Mouse (Mus musculus) spleen, postnatal 36 days (tissue): ENCODE results near the gene Gm6871.
A peak's percentile ranks its signal among the peaks of the same experiment; 100 is the strongest.
"Not testable (repeated sequence)": the region's sequence is repeated elsewhere in the genome, so short reads cannot be mapped to it uniquely, and the experiment has no call there.

Experiments used
- DNase-seq, 2 experiments: peaks; one replicate each; pipeline ENCODE4 v3.0.0; 2022; ENCODE audit warnings: low spot score in 2 of 2, mixed read lengths in 1 of 2

Gm6871 gene

DNA sequence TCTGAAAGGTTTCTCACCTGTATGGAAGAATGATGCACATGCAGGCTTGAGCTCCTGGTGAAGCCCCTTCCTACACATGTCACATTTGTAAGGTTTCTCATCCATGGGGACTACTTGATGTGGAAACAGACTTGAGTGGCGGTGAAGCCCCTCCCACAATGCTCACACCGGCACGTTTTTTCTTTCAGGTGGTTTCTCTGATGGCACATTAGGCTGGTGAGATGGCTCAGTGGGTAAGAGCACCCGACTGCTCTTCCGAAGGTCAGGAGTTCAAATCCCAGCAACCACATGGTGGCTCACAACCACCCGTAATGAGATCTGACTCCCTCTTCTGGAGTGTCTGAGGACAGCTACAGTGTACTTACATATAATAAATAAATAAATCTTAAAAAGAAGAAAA lies at the start of gene Gm6871:
Gene Gm6871 (minus strand): TSS at position 101 of the 400 bp plus-strand sequence.
- not testable (repeated sequence) for DNase-seq

DNA sequence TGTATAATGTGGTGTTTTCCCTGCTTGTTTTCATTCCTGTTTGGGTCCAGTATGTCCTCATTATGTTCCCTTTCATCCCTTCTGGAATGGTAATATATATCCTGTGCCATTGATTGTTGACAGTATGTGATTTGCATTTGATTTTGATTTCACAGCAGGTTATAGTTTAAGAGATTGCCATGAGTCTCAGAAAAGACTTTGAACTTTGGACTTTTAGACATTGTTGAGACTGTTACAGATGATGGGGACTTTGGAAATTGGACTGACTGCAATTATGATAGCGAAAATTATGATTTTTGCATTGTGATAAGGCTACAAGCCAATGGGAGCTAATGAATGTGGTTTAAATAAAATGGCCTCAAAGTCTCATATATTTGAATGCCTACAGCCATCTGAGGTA lies 42.8 kb upstream of the Gm6871 start:
- DNase-seq, result not testable (repeated sequence)

DNA sequence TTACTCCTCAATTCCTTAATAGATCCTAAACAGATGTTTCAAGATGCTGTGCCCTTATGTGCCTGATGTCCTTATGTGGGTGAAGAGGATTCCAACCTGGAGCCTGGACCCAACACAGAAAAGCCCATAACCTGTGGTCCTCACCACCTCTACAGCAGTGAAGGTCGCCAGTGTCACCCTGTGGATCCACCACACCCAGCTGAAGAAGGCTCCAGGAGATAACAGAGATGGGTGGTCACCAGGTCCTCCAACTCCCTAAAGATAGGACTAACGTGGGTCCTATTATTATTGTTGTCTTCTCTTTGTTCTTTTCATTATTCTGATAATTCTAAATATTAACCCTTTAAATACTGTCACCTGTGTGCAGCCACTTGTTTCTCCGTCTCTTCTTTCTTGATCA lies 38.2 kb upstream of the Gm6871 start:
- no peak for DNase-seq

DNA sequence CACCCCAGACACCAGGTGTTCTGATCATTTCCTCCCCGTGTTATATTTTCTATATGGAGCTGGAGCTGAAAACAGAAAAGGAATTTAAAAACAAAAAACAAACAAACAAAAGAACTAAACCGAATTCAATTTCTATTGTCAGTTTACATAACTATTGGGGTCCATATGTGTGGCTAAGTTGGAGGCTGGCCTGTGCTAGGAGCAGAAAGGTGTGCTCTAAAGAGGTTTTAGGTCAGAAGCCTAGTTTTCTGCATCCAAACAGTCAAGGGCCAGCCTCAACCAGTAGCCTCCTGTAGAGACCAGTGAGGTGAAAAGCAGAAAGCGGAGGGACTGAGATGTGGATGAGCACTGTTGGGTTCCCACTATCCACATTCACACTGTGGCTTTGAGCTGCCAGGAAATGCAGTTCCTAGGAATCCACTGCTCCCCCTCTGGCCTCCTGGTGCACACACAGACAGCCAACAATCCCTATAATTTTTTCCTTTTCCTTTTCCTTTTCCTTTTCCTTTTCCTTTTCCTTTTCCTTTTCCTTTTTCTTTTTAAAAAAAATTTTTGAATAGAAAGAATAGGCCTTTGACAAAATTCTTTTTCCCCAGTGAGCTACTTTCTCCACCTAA lies 26.6 kb upstream of the Gm6871 start:
- no peak for DNase-seq

DNA sequence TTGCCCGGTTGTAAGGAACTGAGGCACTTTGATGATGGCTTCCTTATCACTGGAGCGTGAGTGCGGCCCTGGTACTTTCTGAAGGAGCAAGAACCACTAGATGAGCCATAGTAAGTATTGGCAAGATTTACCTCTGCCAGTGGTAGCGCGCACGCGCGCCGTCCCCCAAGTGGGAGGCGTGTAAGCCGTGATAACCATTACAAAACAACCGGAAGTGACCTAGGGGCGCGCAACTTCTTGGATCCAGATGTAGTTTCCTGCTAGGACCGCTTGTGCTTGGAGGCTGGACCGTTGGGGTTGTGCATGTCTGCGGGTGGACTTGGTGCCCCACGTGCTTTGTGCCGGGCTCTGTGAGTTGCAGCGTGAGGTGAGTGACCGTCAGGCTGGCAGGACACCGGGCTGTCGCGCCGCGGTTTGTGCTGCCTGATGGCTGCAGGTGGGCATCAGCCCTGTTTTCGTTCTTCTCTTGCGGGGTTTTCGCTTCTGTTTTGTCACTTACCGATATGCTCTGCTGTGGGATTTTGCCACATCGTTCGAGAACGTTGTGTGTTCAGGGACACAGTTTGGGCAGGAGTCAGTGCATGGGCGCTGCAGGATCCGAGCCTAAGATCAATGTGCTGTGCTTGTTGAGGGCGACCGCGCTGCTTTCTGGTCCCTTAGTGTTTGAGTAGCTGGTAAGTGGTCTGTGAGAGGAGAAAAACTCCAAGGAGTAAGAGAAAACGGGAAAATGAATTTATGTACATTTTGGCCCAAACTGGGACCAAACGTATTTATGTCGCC lies 25.8 kb upstream of the Gm6871 start, which contains the start of gene 2610021A01Rik:
Gene 2610021A01Rik (plus strand): TSS at position 197 of the 780 bp plus-strand sequence.
- DNase-seq, result peak; percentile 88 to 92

DNA sequence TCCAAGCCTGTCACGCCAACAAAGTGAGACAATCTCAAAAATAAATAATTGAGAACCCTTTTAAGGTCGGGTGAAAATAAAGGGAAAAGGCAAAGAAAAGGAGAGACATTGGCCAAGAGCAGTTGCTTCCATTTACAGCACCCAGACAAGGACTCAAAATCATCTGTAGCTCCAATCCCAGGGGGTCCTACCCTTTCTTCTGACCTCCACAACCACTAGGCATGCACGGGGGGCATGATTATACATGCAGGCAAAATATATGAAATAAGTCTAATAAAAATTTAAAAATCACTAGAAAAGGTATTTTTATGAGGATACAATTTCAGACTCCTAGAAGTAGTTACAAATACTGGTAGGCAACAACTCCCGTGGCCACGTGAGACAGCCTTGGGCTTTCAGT lies 25.2 kb upstream of the Gm6871 start:
- DNase-seq, result no peak

DNA sequence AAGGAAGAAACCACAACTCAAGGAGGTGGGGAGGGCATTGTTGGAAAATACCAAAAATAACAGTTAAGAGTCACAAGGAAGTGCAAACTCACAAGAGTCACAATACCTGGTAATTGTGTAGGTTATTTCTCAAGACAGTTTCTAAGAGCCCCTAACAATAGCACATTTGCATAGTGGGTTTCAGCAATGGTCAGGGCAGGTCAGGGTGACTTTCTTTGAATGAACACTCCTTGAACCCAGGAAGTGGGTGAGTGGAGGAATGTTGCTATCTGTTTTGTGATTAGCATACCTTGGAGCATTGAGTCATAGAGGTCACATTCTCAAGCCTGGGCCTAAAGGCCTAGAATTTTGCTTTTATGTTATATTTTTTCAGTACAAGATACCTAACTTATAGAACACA lies 14.4 kb upstream of the Gm6871 start:
- not testable (repeated sequence) for DNase-seq

DNA sequence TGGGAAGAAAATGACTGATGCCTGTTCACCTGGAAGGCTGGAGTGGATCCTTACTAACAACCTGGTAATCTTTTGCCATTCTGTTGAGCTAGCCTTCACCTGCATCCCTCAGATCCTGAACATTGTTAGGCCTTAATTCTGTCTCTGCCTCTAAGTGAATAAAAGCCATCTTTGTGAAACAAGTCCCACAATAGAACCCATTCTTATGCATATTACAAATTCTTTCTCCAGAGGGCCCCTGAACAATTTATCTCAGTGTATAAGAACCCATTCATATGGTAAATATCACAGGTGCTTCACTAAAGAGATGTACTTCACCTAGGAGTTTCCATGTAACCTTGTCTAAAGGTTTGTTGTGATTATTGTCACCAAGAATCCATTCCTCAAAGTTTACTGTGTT lies 8.6 kb upstream of the Gm6871 start:
- DNase-seq, result no peak

DNA sequence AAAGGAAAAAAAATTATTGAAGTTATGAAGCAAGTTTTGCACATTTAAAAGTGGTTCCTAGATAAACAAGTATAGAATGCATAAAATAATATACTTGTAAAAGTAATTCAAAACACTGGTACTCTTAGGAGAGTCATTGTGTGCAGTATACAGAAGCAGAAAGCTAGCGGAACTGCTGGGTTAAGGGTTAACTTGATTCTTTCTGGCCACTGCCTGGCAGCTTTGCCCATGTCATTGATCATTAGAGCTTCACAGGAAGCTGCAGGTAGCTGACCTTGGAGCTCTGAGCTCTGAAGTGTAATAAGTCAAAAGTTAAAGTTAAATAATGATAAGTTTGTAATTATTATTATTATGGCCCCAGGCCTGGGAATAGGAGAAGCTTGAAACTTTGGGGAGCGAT lies 4.5 kb upstream of the Gm6871 start:
- DNase-seq, result no peak

DNA sequence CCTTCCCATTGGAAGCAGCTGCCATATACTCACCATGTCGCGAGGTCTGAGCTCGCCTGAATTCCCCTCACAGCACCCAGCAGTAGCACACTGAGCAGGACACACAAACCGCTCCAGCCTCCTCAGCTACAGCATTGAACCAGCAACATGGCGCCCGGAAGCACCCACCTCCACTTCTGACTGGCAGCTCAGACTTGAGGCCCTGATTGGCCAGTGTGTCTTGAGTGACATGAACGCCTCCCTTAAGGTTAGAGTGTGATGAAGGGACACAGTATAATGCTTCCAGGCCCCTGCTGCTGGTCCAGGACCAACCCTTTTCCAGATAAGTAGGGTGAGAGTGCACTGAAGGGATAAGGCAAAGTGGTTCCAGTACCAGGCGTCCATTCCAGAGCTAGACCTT lies 12.8 kb downstream of the Gm6871 start:
- no peak for DNase-seq

DNA sequence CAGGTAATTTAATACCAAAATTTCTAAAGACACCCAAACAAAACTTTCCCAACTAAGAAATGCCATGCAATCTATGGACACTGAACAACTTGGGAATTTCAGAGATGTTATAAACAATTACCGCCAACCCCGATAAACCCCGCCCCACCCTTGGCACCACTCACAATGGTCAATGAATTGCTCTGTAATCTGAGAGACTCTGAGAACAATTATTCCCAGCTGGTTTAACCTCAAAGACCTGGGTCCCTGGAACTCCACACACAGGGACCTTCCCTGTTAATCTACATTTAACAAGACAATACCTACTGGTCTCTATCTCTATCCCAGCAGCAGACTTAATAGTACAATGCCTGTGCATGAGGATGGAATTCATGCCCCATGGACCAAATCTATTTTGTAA lies 60.8 kb downstream of the Gm6871 start:
- DNase-seq, result no peak

DNA sequence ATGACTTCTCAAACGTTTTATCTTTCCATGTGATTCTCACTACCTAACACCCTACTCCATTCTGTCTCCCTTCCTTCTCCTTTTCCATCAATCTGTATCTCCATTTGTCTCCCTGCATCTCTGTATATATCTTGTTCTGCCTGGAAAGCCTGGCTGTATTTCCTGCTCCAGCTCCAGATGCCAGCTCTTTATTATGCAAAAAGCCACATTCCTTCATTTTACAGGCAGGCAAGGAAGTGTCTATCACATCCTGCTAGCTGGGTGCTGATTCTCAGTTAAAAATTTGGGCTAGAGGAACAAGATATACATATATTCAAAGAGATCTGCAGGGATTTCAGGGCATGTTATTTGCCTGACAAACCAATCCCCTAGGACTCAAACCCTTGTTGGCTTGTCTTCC lies 61.3 kb downstream of the Gm6871 start:
- no peak for DNase-seq

DNA sequence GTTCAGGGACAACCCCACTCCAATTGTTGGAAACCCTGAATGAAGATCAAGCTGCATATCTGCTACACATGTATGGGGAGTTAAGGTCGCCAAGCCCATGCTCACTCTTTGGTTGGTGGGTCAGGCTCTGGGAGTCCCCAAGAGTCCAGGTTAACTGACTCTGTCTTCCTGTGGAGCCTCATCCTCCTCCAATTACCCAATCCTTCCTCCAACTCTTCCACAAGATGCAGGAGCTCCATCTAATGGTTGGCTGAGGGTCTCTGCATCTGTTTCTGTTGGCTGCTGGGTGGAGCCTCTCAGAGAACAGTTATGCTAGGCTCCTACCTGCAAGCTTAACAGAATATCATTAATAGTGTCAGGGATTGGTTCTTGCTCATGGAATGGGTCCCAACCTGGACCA lies 71.1 kb downstream of the Gm6871 start:
- no peak for DNase-seq

DNA sequence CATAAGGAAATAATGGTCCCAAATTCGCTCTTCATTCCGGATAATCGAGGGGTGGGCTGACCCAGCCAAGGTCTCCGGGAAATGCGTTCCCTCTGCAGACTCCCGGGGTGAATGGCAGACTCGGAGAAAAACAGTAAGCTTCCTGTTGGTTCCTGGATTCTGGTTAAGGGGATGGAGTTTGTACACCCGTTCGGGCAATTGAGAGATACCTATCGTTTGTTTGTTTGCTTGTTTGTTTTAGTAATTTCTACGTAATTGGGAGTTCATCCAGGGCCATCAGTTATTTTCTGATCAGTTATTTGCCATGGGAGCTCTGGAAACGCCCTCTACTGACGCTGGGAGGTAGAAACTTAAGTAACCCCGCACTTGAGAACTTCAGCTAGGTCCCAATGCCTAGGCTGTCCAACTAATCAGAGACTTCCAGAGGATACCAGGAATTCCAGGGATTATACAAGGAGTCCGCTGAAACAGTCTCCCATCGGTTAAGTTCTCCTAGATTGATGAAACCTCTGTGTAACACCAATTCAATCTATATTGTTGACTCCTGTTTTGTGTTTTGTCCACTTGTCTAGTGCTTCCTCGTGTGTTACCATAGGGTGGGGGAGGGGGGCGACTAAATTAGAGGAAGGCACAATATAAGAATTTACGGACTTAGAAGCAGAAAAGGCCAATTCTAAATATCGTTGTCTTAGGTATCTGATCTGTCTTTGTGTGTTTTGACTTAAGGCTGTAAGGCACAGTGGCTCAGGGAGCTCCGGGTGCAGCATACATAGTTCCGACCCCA lies 73.1 kb downstream of the Gm6871 start:
- DNase-seq, result peak; percentile 68 to 73

DNA sequence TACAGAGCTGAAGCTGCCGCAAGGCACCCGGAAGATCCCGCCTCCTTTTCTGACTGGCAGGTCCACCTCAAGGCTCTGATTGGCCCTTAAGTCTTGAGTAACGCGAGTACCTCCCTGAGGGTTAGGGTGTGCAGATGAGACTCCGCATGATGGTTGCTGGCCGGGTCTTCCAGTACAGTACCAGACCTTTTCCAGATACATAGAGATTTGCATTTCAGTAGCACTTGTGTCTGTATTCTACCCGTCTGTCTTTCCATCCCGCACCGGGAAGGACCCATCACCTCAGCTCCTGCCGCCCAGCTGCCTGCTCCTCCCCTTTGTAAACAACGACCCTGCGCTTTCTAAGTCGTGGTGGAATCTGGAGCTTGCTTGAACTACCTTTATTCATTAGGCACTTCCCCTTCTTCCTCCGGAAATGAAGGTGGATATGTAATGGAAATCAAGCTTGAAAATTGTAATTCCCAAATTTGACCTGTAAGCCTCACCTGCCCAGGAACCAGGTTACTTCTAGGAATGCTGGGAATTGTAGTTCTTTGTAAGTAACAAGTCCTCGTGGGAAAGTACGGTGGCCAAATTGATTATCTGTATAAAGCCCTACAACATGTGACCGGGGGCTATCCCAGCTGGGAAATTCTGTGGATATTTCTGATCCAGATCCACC lies 73.9 kb downstream of the Gm6871 start, which contains the start of the genes Gm20449 and AW146154:
Gene Gm20449 (minus strand): TSS at position 29 of the 661 bp plus-strand sequence.
Gene AW146154 (minus strand): TSS at position 502 of the 661 bp plus-strand sequence.
- DNase-seq, result peak; percentile 98

DNA sequence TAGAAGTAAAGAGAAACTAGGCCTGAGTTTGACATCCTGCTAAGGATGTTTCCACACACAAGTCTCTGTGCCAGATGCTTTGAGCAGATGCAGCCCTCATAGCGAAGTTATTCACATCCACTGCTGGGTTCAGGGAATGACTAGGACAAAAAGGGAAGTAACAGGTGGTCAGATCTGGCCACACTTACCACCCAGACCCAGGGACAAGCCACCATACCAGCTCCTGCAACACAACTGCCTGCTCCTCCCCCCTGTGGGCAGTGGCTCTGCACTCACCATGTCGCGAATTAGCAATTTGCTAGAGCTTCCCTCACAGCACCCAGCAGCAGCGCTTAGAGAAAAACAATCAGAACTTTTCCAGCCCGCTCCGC lies 74.5 kb downstream of the Gm6871 start:
- not testable (repeated sequence) for DNase-seq

DNA sequence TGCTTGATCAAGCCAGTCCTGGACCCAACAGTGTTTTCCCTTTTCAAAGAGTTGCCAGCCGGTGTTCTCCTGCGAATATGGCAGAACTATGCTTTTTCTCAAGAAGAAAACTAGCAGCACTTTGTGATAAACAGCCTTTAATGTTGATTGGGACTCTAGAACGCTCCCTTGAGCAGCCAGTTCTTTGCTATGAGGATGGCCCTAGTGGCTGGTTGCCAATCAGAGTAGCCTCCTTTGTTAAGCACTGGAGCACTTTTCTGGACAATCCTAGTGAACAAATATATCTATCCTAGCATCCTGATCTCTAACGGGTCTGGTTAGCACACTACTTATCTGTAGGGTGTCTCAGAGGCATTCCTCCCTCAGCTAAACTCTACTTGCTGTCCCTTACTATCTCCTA lies 75.0 kb downstream of the Gm6871 start:
- DNase-seq, result not testable (repeated sequence)

DNA sequence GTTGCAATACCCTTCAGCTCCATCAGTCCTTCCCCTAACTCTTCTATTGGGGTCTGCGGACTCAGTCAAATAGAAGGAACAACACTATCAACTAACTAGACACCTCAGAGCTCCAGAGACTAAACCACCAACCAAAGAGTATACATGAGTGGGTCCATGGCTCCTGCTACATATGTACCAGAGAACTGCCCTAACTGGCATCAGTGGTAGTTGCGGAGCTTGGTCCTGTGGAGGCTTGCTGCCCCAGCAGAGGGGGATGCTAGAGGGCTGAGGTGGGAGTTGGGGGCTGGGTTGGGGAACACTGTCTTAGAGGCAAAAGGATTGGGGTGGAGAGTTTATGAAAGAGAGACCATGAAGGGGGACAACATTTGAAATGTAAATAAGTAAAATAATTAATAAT lies 75.6 kb downstream of the Gm6871 start:
- DNase-seq, result no peak
